Mouse (Mus musculus): ENCODE results near the gene Tenm4.
A peak's percentile ranks its signal among the peaks of the same experiment; 100 is the strongest.

Gene Tenm4

DNA sequence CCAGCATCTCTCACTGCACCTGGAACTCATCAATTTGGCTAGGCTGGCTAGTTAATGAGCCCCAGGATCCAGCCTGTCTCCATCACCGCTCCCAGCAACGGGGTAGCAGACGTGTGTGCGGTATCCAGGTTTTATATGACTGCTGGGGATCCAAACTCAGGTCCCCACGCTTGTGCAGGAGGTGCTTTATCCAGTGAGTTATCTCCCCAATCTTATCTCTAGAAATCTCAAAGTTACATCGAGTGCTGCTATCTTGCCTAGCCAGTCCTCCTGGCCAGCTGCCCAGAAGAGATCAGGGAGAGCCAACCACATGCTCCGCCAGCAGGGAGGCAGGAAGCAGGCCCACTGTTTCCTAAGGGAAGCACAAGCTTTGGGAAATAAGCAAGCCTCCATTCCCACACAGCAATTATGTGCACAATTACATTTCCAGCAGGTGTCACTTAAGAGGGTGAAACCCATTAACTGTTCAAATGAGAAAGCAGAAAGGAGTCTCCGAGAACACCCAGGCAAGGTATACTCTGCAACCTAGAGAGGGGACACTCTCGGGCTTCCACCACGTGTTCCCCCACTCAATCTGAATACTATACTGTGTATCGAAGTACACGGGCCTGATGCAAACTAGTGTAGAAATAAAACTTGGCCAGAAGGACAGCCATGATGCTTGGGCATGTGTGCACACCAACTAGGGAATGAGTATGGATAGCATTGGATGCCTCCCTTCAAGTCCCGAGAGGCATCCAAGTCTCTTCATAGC, 246.4 kb downstream of the Tenm4 start:
- peak; percentile 78 for DNase-seq

DNA sequence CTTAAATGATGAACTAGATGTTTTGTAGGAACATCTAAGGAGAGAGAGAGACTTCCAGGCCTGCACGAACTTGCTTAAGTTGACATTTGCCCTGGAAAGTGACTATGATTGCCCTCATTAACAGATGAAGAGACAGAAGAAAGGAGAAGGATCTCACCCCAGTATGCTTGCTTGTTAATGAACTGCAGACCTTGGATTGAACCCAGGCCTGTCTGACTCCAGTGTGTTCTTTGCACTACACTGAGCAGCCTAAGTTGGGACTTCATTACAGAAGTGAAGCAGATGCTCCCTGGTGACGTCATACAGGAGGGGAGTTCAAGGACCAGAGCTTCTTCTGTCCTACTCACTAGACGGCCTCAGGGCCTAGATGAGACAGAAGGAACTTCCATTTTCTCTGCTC, 247.1 kb downstream of the Tenm4 start:
- no peak for DNase-seq

DNA sequence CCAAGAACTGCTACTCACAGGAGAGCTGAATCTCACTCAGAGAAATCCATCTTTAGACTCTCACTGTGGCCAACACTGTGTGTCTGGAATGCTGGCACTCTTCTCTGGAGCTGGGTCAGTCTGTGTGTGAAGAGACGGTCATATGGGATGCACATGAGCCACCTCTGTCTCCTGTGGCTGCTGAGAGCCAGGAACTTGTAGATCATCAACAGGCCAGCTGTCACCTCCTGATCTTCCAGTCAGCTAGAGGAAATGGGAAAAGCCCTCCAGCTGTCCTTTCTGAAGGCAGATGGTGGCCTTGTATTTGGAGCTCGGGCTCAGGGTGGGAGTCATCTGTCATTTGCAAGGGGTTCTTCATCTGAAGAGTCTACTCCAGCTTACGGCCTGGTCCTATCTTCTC, 249.0 kb downstream of the Tenm4 start:
- no peak for DNase-seq

DNA sequence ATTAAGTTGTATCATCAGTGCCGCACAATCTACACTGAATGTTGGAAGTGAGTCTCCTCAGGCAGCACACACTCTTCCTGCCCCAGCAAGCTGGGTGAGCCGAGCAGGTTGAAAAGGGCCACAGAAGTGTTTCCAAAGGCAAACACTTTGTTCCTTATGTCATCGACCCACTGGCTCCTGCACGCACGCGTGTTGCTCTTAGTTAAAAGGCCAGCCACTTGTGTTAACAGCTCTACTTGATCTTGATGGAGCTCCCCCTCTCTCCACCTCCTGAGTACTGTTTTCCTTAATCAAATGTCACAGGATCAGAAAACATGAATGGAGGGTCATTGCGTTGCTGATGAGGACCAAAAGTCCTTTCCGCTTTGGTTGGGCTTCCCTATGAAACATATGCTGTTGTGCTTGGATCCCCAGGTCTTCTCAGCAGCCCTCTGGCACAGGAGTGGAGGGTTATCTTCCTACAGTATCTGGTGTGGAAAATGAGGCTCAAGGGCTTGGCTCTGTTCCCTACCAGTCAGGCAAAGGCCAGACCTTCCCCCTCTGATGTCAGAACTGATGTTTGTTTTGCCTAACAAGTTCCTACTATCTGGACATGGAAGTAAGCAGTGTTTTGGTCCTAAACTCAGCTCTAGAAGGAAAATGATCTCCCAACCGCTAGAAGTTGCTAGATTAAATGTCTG, 250.0 kb downstream of the Tenm4 start:
- no peak for DNase-seq

DNA sequence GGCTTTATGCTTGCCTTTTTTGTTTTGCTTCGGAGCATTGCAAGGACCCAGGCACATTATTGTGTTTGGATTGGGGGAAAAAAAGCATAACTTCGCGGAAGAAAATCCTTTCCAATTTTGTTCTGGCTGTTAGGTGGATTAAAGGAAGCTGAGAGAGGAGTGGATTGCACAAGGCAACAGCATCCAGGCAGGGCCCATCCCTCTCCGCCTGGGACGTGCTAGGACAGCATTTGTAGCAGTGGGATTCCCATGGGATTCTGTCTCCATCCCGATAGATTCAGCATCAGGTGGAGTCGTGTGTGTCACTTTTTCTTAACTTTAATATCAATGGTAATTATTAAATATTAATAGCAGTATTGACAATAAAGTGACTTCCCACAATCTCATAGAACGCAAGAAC, 255.9 kb downstream of the Tenm4 start:
- no peak for DNase-seq

DNA sequence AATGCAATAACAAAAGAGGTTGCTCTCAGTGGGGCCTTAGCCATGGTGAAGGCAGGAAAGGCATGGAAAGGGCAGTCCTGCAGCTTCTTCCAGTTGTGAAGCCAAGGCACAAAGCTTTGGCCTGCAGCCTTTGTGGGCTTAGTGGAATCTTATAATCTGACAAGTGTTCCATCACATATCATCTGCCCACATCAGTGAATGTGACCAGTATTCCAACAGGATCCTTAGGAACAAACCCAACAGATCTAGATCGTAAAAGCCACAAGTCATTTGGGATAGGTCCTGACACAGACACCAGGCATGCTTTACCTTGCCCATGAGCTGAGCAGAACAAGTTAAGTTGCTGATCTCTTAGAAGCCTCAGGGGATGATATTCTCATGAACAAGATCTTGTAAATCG, 262.3 kb downstream of the Tenm4 start:
- DNase-seq, result no peak

DNA sequence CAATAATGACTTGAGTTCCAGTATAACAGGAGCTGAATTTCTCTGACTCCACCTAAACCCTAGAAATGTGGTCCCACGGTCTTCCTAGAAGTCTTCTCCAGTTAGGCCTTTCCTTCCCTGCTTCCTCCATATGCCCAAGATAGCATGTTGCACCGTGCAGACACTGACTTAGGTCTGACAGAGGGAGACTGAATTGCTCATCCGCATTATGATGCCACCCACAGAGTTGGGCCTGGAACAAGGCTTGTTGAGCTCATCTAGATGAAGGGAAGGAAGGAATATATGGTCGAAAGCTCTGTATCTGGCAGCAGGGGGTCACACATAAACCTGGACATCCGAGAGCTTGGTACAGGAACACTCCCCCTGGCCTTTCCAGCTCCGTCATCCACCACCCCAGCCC, 267.3 kb downstream of the Tenm4 start:
- DNase-seq, result no peak

DNA sequence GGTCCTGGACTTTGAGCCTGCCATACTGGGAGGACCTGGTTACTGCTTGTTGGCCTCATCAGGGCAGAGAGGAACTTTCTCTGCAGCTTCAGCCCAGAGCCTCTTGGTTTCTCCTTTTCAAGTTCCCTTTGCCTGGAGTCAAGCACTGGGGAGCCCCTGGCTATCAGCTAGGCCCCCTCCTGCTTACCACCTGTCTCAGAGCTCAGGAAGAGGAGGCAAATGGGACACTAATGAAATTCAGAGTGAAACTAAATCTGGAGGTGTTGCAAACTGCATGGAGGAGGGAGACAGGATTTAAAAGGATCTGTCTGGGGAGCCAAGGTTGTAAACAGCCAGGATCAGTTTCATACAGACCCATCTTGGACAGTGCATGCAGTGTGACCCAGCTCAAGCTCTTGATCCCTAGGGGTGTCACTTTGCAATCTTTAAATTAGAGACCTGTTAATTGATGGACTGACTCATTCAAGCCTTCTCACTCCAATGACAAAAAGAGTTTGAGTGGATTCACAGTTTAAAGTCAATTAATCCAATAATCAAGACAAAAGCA, 269.2 kb downstream of the Tenm4 start:
- DNase-seq, result no peak

DNA sequence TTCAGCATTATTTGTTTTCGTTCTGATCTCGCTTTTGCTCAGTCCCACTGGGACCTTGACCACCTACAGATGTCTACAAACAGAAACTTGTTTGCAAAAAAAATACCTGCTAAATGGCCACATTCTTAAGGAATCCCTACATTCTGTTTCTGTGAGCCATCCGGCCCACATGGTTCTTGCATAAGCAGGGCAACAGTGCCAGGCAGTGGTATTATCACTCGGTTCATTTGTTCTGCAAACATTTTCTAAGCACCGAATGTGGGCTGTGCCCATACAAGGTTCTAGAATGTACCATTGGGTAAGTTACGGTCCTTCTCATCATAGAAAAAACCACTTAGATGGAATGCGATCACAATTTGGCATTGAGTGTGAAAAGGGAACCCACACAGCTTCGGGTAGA, 274.7 kb downstream of the Tenm4 start:
- DNase-seq, result no peak

DNA sequence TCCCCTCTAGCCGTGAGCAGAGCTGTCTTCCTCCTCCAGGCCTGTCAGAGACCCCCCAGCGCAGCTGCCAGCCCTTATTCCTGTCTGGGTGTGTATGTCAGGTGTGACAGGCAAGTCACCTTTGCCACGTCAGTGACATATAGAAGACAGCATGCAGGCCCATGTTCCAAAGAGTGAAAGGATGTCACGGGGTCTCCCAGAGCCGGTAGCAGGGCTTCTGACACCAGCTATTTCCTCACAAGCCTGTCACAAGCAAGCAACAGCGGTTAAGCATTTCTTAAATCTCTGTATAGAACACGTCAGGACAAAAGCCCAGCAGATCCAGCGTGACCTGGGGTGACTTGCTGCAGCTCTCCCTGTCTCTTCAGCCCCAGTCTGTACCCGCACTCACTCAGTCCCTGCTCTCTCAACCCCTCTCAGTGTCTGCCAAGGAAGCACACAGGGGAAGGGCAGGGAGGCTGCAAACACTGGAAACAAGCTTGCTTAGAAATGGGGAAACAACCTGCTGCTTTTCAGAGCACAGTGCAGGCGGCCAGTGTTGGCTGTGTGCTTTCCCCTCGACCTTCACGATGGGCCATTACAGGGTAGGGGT, 276.9 kb downstream of the Tenm4 start:
- no peak for DNase-seq

DNA sequence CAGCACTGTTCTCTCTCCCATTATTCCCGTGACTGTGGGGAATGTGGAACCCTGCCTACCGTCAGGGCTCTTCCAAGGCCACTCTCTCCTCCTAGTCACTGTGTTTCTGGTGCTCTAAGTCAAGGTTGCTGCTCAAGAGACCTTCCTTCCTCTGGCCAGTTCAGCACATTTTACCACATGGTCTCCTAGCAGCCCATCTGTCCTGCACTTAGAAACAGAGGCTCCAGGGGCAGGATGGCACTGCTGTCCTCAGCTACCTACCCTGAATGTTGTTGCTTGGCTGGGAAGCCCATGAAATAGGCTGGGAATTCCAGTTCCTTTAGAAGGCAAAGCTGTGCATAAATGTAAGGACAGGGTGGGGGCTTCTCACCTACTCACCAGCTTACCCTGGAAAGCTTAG, 284.9 kb downstream of the Tenm4 start:
- DNase-seq, result no peak

DNA sequence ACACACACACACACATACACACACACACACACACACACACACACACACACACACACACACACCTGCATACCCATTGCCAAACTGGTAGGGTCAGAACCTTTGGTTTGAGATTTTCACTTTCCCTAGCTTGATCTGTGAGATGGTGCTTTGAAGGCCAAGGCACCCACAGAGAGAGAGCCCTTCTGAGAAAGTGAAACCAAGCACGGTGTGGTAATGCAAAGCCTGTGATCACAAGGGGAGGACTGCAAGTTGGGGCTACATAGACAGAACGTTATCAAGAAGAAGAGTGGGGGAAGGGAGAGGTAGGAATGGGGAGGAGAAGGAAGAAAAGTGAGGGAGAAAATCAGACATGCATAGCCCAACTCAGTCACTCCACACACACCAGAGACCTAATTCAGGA, 285.6 kb downstream of the Tenm4 start:
- DNase-seq, result no peak

DNA sequence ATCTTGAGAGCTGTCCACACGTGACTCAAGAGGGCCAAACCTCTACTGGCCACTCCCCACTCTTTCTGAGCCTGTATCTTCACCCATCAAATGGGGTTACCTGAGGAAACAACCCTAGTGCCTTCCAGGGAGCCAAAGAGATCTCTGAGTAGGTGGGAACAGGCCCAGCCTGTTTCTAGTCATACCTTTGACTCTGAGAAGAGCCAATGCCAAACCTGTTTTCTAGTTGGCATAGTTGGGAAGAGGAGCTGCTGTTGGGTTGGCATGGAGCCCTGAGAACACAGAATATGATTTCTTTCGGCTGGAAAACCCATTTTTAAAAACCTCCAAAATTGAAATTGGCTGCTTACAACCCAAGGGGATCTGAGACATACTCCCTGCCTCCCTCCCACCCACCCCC, 286.8 kb downstream of the Tenm4 start:
- no peak for DNase-seq

DNA sequence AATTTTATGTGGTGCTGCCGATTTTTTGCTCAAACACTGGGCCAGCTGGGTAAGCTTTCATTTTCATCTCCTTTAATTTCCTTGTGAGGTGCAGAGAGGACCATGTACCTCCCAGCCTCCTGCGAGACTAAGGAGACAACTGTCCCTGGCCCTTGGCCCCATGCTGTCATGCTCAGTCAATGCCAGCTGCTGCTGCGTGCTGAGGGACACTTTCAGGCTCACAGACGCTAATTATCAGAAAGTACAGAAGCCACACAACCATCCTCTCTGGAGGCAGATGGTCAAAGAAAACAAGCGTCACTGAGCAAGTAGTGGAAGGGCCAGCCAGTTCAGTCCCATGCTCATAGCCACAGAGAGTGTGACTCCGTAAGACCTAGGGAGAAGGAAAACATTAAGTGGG, 287.9 kb downstream of the Tenm4 start:
- no peak for DNase-seq

DNA sequence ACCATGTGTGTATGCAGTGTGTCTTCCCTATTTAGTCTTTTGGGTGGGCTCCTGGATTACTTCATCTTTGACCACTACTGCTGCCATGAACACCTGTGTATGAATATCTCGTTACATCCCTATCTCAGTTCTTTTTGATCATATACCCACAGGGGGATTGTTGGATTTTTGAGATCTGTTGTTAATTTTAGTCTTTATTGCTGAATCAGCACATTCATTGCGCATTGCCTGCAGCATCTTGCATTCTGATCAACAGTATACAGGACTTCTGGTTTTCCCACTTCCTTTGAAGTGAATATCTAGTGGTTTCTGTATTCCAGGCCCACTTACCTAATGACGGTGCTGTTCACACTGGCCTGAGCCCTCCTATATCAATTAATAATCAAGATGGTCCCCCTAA, 295.7 kb downstream of the Tenm4 start:
- DNase-seq, result no peak

DNA sequence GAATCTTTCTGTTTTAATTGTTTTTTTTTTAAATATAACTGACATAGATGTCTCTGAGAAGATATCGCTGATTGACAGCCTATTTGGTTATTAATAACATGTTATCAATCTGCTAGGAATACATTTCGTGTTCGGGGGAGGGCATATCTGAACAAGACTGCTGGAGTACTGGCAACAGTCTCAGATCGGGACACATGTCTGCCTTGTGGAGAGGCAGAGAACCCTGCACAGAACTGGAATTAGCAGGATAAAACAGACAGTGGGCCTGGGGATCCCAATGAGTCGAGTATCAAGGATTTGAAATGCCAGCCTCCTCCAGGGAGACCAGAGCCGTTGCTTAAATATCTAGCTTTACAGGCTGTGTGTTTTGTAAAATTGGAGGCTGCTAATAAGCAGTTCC, 299.8 kb downstream of the Tenm4 start:
- no peak for DNase-seq

DNA sequence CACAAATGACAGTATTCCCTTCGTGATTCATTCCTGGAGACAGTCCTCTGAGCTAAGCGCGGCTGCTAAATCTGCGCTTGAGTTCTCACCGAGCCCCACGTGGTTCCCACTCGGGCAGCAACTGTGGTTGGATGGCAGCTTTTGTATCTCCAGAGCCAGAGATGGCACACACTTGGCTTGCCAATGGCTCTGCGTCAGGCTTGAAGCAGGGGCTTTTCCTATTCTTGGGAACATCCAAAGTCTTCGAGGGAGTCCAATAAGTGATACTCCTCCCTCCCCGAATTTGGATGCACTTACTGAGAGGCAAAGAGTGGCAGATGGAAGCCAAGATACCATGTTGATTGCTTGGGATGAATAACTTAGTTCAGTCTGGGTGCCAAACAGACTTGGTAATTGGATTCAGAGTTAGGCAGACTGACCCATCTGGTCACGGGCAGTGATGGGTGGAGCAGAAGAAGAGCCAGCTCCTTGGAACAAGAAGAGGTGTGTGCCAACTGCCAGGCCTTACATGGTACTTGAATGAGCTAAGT, 303.6 kb downstream of the Tenm4 start:
- peak; percentile 36 for DNase-seq

DNA sequence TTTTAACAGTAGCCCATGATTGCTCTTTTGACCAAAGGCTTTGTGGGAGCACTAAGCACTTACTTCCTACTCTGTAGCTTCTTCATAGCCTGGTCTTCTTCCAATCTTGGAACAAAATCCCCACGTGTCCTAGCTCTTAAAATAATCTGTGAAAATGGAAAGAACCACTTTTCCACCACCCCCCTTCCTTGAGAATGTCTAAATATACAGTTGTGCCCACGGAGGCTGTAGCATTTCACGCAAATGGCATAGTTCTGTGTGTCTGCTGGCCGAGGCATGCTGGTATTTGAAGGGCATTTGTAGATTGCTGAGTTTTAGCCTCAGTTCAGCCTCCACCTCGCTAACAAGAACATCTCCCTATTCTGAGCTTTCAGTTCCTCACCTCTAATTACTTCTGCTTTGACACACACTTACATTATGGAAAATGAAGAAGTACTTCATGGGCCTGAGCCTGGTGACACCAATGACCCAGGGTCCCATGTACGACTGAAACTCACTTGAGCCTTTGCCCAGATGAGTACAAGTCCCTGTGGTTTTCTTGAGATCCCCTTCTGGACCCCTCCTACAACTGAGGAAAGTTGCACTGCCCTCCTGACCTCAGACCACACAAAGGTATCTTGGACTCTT, 306.1 kb downstream of the Tenm4 start:
- DNase-seq, result no peak

DNA sequence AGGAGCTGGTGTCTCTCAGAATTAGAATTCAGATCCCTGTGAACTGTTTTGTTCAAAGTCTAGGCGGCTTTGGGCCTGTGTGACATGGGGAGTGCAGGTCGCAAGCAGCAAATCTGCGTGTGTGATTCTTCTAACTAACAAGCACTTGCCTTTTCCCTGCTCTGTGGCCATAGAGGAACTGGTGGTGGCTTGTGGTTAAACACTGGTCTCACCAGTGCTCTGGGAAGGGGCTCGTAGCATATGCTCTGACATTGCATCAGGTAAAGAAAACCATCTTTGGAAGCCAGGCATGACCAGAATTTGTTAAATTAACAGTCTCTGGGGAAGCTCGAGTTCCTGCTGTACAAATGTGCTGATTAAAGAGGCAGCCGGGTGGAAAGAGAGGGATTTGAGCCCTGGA, 308.1 kb downstream of the Tenm4 start:
- DNase-seq, result no peak

DNA sequence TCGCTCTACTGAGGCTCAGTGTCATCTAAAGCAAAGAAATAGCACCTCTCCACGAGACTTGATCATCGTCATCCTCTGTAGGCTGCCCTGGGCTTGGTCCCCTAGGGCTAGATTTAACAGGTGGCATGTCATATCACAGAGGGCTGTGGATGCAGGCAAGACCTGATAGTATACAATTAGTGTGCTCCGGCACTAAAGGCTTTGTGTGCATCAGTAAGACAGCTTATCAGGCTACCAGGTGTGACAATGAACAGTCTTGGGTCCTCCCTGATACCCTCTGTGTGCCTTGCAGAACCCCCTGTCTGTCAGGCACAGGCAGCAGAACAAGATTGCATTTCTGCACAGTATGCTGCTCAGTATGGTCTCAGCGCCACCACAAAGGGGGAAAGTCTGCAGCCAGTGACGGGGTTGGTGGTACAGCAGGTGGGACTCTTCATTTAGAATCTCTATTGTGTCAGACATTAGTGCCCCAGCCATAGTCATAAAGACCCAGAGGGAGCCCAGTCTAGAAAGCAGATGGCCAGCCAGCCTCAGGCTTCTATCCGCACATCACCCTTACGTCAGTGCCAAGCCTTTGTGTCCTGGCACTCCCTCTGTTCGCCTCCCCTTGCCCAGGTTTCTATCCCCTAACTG, 309.4 kb downstream of the Tenm4 start:
- DNase-seq, result no peak

DNA sequence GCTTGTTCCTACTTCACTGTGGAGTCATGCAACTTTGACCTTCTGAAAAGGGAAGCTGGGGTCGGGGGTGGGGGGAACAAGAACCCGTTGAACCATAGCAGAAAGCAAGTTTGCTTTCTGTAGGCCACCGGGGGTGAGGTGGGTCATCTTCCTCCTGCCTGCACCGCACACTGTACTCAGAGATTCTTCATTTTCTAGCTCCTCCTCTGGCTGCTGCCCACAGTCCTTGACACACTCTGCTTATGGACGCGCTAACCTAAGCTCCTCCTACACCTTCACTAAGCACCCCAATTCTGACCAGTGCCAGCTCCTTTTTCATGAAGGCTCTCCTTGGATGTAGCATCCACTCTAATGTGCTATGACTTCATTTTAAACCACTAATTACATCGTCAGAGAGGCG, 311.9 kb downstream of the Tenm4 start:
- DNase-seq, result no peak

DNA sequence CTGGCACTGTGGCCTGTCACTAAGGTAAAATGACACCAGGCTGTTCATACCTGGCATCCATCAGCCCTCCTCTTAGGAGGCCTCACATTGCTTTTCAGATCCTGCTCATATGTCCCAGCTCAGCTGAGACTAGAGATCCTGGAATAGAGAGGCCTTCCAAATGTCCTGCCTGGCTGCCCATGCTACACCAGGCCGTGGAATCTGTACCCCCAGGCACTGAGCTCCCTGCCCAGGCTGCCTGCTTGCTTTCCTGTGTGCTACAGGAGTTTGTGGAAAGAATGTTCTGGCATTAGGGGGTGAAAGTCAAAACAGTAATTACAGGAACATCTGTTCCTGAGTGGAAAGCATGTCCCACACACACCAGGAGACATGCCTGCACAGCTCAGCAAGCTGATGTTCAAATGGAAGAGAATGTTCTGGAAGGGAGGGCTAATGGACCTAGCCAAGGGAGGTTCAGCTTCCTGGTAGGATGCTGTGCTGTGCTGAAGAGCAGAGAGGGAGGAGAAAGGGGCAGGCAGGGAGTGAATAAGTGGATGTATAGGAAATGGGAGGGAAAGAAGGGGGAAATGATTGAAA, 313.0 kb downstream of the Tenm4 start:
- DNase-seq, result no peak
